Mouse (Mus musculus): ENCODE data around the gene Olfr1497.
"Not testable (repeated sequence)": the region's sequence is repeated elsewhere in the genome, so short reads cannot be mapped to it uniquely, and the experiment has no call there.

Gene Olfr1497

GRCm38 (mm10) chr19:13798102-13798501 lies at the start of gene Olfr1497:
TSS of gene Olfr1497 (minus strand) at chr19:13798202.
- no peak for ATAC-seq (ENCODE audit: low TSS enrichment)

GRCm38 (mm10) chr19:13830388-13830787 lies 32.4 kb upstream of the Olfr1497 start, which contains the start of gene Olfr1500:
TSS of gene Olfr1500 (minus strand) at chr19:13830488.
- ATAC-seq (ENCODE audit: low TSS enrichment), result no peak

GRCm38 (mm10) chr19:13828447-13828846 lies 30.4 kb upstream of the Olfr1497 start:
- no peak for ATAC-seq (ENCODE audit: low TSS enrichment)

GRCm38 (mm10) chr19:13820847-13821246 lies 22.8 kb upstream of the Olfr1497 start:
- no peak for ATAC-seq (ENCODE audit: low TSS enrichment)

- ATAC-seq (ENCODE audit: low TSS enrichment), result no peak
Measured at GRCm38 (mm10) chr19:13819347-13819746, 21.3 kb upstream of the Olfr1497 start, which contains the start of gene Olfr1499. TSS of gene Olfr1499 (minus strand) at chr19:13819447.

GRCm38 (mm10) chr19:13818827-13819226 lies 20.8 kb upstream of the Olfr1497 start:
- peak; percentile 91 for ATAC-seq (ENCODE audit: low TSS enrichment)

- ATAC-seq (ENCODE audit: low TSS enrichment), result no peak
Measured at GRCm38 (mm10) chr19:13812823-13813222, 14.8 kb upstream of the Olfr1497 start.

- not testable (repeated sequence) for ATAC-seq (ENCODE audit: low TSS enrichment)
Measured at GRCm38 (mm10) chr19:13805486-13805885, 7.5 kb upstream of the Olfr1497 start.

- ATAC-seq (ENCODE audit: low TSS enrichment), result no peak
Measured at GRCm38 (mm10) chr19:13777578-13777977, 20.4 kb downstream of the Olfr1497 start, which contains the start of gene Olfr1496. TSS of gene Olfr1496 (plus strand) at chr19:13777878.

- no peak for ATAC-seq (ENCODE audit: low TSS enrichment)
Measured at GRCm38 (mm10) chr19:13768565-13769276, 29.3 kb downstream of the Olfr1497 start.

- ATAC-seq (ENCODE audit: low TSS enrichment), result no peak
Measured at GRCm38 (mm10) chr19:13764306-13764705, 33.7 kb downstream of the Olfr1497 start, which contains the start of gene Olfr1495. TSS of gene Olfr1495 (plus strand) at chr19:13764606.

- ATAC-seq (ENCODE audit: low TSS enrichment), result no peak
Measured at GRCm38 (mm10) chr19:13749366-13749765, 48.6 kb downstream of the Olfr1497 start.

All from frontal cortex, adult (tissue).